Mouse (Mus musculus) stomach, postnatal 0 days (tissue): ENCODE data around the gene Alg11.

ENCODE experiments used
- CTCF ChIP-seq: IDR thresholded peaks from 2 replicates; pipeline ENCODE4 v1.5.1; 2016; ENCODE audit warnings: antibody characterized with exemption, low read depth, mild to moderate bottlenecking, moderate library complexity
- EP300 ChIP-seq: optimal IDR thresholded peaks from 2 replicates; pipeline ENCODE3; 2016; ENCODE audit warnings: antibody characterized with exemption

DNA sequence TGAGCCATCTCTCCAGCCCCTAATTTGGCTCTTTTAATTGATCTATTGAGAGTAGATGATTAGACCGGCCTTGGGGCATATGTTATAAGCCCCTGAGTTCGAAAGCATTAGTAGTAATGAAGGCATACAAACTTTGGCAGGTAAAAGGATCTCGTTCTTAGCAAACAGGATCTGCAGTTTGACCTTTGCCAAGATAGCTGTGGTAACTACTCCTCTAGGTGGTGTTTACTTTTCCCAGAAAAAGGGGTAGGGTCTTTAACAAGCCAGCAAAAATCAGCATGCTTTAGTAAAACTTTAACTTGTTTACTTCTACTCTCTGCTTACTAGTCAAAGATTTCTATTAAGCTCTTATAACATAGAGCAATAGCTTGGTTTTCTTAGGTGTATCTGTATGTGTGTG, 18.0 kb upstream of the Alg11 start:
- no peak for TF ChIP-seq CTCF
- no peak for TF ChIP-seq EP300
